Mouse (Mus musculus): Measurements from ENCODE around the gene Gm20547. TPM values are rescaled to one million over a fixed set of nuclear protein-coding genes. Genes with fewer than 3 reads are reported as not detected.
"Not testable (repeated sequence)": the region's sequence is repeated elsewhere in the genome, so short reads cannot be mapped to it uniquely, and the experiment has no call there.

Gene Gm20547
- total RNA-seq, 2 experiments from 2014 or later = not detected

DNA sequence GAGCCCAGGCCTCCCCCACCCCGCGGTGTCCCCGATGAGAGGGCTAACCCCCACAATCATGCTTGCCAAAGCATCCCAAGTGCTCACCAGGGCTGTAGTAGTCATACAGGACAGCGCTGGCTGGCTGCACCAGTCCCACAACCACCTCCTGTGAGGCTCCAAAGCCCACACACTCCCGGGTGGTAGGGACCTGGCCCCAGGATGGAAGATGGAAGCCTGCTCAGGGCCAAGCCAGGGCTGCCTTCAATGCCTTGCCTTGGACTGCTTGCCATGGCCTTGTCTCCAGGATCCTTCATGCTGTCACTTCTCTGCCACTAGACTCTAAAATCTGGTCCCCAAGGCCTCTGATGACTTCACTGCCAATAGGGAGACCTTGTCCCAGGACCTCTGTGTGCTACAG, 71.4 kb downstream of the Gm20547 start:
- intact Hi-C loops (cut with DNase I); DNase-seq: not testable (repeated sequence)

DNA sequence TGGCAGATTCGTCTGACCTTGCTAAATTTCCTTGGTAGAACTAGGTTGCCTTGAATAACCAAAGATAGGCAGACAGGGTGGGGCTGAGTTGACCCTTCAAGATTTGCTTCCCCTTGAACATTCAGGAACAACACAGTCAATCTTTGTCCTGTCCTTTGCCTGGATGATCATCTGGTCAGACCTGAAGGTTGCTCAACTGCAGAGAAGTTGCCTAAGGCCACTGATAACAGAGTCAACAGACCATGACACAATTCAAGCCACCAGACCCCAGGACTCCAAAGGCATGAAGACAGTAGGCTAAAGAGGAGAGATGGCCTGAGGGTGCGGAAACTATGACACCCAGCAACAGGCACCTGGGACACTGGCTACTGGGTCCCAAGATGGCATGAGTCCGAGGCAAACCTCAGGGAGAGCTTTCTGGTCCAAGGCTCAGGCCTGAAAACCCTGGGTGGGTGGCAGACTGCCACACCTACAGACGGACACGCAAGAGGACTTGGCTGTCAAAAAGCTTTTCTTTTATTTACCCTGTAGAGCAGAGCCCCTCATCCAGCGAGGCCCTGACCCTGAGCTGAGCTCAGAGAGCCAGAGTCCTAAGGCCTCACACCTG, 73.1 kb downstream of the Gm20547 start:
- no peak for DNase-seq
- intact Hi-C loops (cut with DNase I) = loop anchor here (5.0 kb wide), 1 partner anchor 141 kb away; no protein-coding TSS in a partner anchor

DNA sequence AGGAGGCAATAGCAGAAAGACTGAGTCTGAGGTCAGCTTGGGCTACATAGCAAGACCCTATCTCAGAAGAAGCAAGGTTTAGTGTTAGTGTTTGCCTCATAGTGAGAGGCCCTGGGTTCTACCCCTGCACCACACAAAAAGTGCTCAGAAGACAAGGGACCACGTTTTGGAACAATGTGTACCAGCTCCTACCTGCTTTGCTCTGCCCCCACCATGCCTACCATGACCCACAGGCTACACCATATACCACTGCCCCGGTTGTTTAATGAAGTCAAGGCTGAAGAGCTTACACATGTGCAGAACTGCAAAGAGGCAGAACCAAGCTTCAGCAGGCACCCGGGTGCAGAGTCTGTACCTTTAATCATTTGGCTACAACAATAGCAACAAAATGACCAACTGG, 74.7 kb downstream of the Gm20547 start:
- no peak for DNase-seq
- intact Hi-C loops (cut with DNase I) = loop anchor here (5.0 kb wide), 1 partner anchor 140 kb away; no protein-coding TSS in a partner anchor

Small RNA genes lying within 50 kb of the gene (microRNA-seq; reads per million reads assigned to microRNA genes)
- gene Mir6970 (1.5 reads per million), gene Mir6971 (5.4 reads per million, percentile 13 among the genes with 10 or more reads in this experiment), gene Mir6972 (not detected)

Other genes with a start within 250 kb of the Gm20547 start
- gene Fkbpl, start 237.3 kb downstream of the Gm20547 start, total RNA-seq (2021) = 10 to 100 TPM in 1 of 2 experiments, 1 to 10 TPM in 1; 7.9 to 10.5 TPM
- 10 to 100 TPM; 72.8 to 75.4 TPM for gene Atf6b, start 234.9 kb downstream of the Gm20547 start, total RNA-seq (2021)
- gene Tnxb, start 211.5 kb downstream of the Gm20547 start, total RNA-seq (2021) = 1 to 10 TPM; 1.9 to 2.2 TPM
- gene C4b, start 138.2 kb downstream of the Gm20547 start, total RNA-seq (2021) = 1 to 10 TPM; 4.4 TPM
- gene Cyp21a1, start 77.5 kb downstream of the Gm20547 start, total RNA-seq (2021) = not detected
- gene Stk19, start 45.1 kb downstream of the Gm20547 start, total RNA-seq (2021) = 10 to 100 TPM; 47.9 to 48.2 TPM
- 10 to 100 TPM; 33.8 to 38.1 TPM for gene Dxo, start 45.0 kb downstream of the Gm20547 start, total RNA-seq (2021)
- gene Skiv2l, start 31.8 kb downstream of the Gm20547 start, total RNA-seq (2021) = 10 to 100 TPM; 68.5 to 74.7 TPM
- gene Nelfe, start 31.7 kb downstream of the Gm20547 start, total RNA-seq (2021) = 10 to 100 TPM; 31.7 to 32.8 TPM
- under 1 TPM; 0.28 to 0.66 TPM for gene Cfb, start 19.5 kb downstream of the Gm20547 start, total RNA-seq (2021)
- 10 to 100 TPM; 35.4 to 38.3 TPM for gene Zbtb12, start 2.6 kb downstream of the Gm20547 start, total RNA-seq (2021)
- 1 to 10 TPM; 2.1 to 3.2 TPM for gene C2, start 16.2 kb upstream of the Gm20547 start, total RNA-seq (2021)
- gene Ehmt2, start 16.4 kb upstream of the Gm20547 start, total RNA-seq (2021) = 100 to 1,000 TPM; 232 to 251 TPM
- under 1 TPM in 1 of 2 experiments, not detected in 1; 0.20 TPM for gene Slc44a4, start 32.4 kb upstream of the Gm20547 start, total RNA-seq (2021)
- 10 to 100 TPM; 18.8 to 19.1 TPM for gene Neu1, start 49.2 kb upstream of the Gm20547 start, total RNA-seq (2021)
- gene Hspa1b, start 77.2 kb upstream of the Gm20547 start, total RNA-seq (2021) = 1 to 10 TPM; 1.6 to 2.3 TPM
- not detected for gene Gm20481, start 87.9 kb upstream of the Gm20547 start, total RNA-seq (2021)
- gene Hspa1a, start 90.1 kb upstream of the Gm20547 start, total RNA-seq (2021) = 1 to 10 TPM; 3.1 to 5.2 TPM
- gene Hspa1l, start 90.7 kb upstream of the Gm20547 start, total RNA-seq (2021) = under 1 TPM in 1 of 2 experiments, not detected in 1; 0.22 TPM
- gene Lsm2, start 99.8 kb upstream of the Gm20547 start, total RNA-seq (2021) = 10 to 100 TPM; 35.9 to 38.5 TPM
- gene Vars, start 118.9 kb upstream of the Gm20547 start, total RNA-seq (2021) = 10 to 100 TPM; 91.0 to 94.3 TPM
- under 1 TPM; 0.12 to 0.16 TPM for gene Vwa7, start 134.5 kb upstream of the Gm20547 start, total RNA-seq (2021)
- under 1 TPM; 0.98 to 0.99 TPM for gene Sapcd1, start 146.0 kb upstream of the Gm20547 start, total RNA-seq (2021)
- gene Msh5, start 164.7 kb upstream of the Gm20547 start, total RNA-seq (2021) = 1 to 10 TPM; 2.0 to 3.2 TPM
- 10 to 100 TPM; 20.2 to 20.3 TPM for gene Clic1, start 167.9 kb upstream of the Gm20547 start, total RNA-seq (2021)
- gene Ddah2, start 177.0 kb upstream of the Gm20547 start, total RNA-seq (2021) = 100 to 1,000 TPM; 101 to 115 TPM
- not detected for gene Ly6g6c, start 183.3 kb upstream of the Gm20547 start, total RNA-seq (2021)
- gene Mpig6b, start 184.1 kb upstream of the Gm20547 start, total RNA-seq (2021) = not detected
- 1 to 10 TPM; 2.8 to 3.4 TPM for gene Ly6g6e, start 194.9 kb upstream of the Gm20547 start, total RNA-seq (2021)
- not detected for gene Ly6g6d, start 196.0 kb upstream of the Gm20547 start, total RNA-seq (2021)
- gene Ly6g6f, start 203.6 kb upstream of the Gm20547 start, total RNA-seq (2021) = not detected
- 10 to 100 TPM; 66.7 to 73.6 TPM for gene Abhd16a, start 207.2 kb upstream of the Gm20547 start, total RNA-seq (2021)
- not detected for gene Ly6g5c, start 226.2 kb upstream of the Gm20547 start, total RNA-seq (2021)
- 1 to 10 TPM in 1 of 2 experiments, under 1 TPM in 1; 0.81 to 2.3 TPM for gene Ly6g5b, start 233.4 kb upstream of the Gm20547 start, total RNA-seq (2021)
- gene Gpank1, start 239.4 kb upstream of the Gm20547 start, total RNA-seq (2021) = 10 to 100 TPM; 10.7 to 12.1 TPM
- 100 to 1,000 TPM; 210 to 214 TPM for gene Csnk2b, start 240.0 kb upstream of the Gm20547 start, total RNA-seq (2021)
- gene D17H6S53E, start 244.3 kb upstream of the Gm20547 start, total RNA-seq (2021) = 10 to 100 TPM; 19.8 to 20.1 TPM

Data from left cerebral cortex, postnatal 4 days (tissue).